Mouse (Mus musculus): Measurements from ENCODE around the gene Zzef1. TPM values are rescaled to one million over a fixed set of nuclear protein-coding genes. Genes with fewer than 3 reads are reported as not detected.

Zzef1 gene
- polyA plus RNA-seq, 1 experiment from 2014 or later, result 6.0 TPM

DNA sequence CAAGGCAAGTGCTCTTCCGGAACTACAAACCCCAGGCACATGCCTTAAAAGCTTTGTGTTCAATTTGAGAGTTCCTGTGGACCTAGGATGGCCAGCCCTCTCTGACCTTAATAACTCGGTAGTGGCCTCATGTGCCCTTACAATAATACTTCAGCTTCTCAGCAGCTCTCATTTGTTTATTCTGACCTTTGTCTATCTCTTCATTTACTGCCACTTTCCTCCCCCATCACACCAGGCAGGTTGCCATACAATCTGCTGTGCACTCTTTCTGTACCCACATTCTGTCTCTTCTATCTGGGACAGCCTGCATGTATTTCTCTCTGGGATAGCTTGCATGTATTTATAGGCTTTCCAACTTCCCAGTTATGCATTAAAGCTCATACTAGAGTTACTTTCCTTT lies 10.5 kb downstream of the Zzef1 start:
- no peaks in the 10 kb centered on the region for H3K9me3 ChIP-seq (replicated peaks)
- H3K4me1 ChIP-seq (replicated peaks), result peaks cover 38% of the 10 kb centered on the region
- H3K27me3 ChIP-seq, result no peaks in the 10 kb centered on the region
- H3K4me3 ChIP-seq, result no peak overlapping the region
- H3K9ac ChIP-seq, result no peak overlapping the region
- ATAC-seq (replicated peaks; ENCODE audit: insufficient number of reproducible peaks, insufficient read depth, low FRiP score, low read depth), result no peak
- 68% methylated on average over 2 of the region's 2 CpGs for WGBS
- H3K36me3 ChIP-seq, result no peaks in the 10 kb centered on the region
- H3K4me2 ChIP-seq, result no peak overlapping the region
- no peak overlapping the region for H3K27ac ChIP-seq

DNA sequence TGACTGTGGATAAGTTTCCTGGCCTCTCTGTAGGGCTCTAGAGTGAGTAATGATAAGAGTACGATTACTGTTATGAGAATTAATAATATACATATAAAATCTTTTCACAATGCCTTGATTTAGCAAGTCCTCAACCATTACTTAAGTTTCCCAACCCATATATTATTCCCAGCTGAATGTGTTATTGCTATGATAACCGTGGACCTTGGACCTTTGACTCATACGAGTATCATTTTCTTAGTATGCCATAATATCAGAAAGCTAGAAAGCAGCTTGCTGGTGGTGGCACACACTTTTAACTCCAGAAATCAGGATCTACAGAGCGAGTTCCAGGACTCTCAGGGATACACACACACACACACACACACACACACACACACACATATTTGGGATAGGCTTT lies 12.0 kb downstream of the Zzef1 start:
- Histone ChIP-seq H3K27me3 (no peaks in the 10 kb centered on the region), H3K36me3 (no peaks in the 10 kb centered on the region), H3K4me3 (no peak overlapping the region), H3K9ac (no peak overlapping the region), H3K27ac (no peak overlapping the region), H3K4me2 (no peak overlapping the region), H3K4me1 (replicated peaks) (peaks cover 33% of the 10 kb centered on the region), H3K9me3 (replicated peaks) (no peaks in the 10 kb centered on the region)
- WGBS, result 68% methylated on average over 4 of the region's 4 CpGs
- ATAC-seq (replicated peaks; ENCODE audit: insufficient number of reproducible peaks, insufficient read depth, low FRiP score, low read depth), result no peak

DNA sequence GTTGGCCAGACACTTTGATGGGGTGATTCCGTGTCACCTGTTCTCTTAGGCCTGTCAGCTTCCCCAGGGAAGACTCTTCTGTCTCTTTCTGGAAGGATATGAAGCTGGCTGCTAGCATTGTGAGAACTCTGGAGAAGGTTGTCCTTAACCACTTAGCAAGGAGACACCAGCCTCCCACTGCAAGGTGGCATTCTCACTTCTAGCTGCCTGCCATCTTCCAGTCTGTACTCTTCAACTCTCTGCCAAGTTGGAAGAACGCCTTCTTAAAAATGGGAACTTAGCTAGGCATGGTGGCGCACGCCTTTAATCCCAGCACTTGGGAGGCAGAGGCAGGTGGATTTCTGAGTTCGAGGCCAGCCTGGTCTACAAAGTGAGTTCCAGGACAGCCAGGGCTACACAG lies 17.7 kb downstream of the Zzef1 start:
- Histone ChIP-seq H3K27me3 (no peaks in the 10 kb centered on the region), H3K4me3 (no peak overlapping the region), H3K4me2 (no peak overlapping the region), H3K36me3 (no peaks in the 10 kb centered on the region), H3K27ac (no peak overlapping the region), H3K9ac (no peak overlapping the region), H3K4me1 (replicated peaks) (no peaks in the 10 kb centered on the region), H3K9me3 (replicated peaks) (no peaks in the 10 kb centered on the region)
- WGBS, result 94% methylated on average over 5 of the region's 5 CpGs
- ATAC-seq (replicated peaks; ENCODE audit: insufficient number of reproducible peaks, insufficient read depth, low FRiP score, low read depth), result no peak

DNA sequence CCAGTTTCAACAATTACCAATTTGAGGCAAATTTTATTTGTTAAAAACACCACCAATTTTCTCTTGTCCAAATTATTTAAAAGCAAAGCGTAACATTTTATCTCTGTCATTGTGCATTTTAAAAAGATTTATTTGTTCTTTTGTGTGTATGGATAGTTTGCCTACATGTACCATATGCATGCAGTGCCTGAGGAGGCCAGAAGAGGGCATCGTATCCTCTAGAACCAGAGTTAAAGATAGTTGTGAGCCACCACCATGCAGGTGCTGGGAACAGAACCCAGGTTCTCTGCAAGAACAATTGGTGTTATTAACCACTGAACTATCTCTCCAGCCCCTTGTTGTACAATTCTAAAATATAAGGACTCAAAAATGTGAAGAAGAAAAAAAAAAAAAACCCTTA lies 18.2 kb downstream of the Zzef1 start:
- Histone ChIP-seq H3K4me1 (replicated peaks) (no peaks in the 10 kb centered on the region), H3K9ac (no peak overlapping the region), H3K27me3 (no peaks in the 10 kb centered on the region), H3K27ac (no peak overlapping the region), H3K4me3 (no peak overlapping the region), H3K36me3 (peaks cover under 1% of the 10 kb centered on the region), H3K9me3 (replicated peaks) (no peaks in the 10 kb centered on the region), H3K4me2 (no peak overlapping the region)
- WGBS, result 69% methylated on average over 2 of the region's 2 CpGs
- ATAC-seq (replicated peaks; ENCODE audit: insufficient number of reproducible peaks, insufficient read depth, low FRiP score, low read depth), result no peak

DNA sequence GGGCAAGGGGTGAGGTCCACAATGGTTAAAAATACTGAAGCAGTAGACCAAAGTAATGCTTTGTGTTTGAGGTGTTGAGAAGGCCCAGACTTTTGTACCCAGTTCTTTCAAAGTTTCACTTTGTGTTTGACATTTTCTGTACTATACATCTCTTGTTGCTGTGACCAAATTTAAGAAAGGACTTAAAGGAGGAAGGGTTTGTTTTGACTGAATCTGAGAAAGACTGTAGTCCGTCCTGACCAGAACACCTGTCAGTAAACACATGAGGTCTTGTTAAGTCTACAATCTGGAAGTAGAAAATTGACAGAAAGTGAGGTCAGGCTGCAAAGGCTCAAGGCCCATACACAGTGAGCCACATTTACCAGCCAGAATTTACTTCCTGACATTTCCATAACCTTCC lies 20.8 kb downstream of the Zzef1 start:
- H3K4me1 ChIP-seq (replicated peaks), result no peaks in the 10 kb centered on the region
- H3K27ac ChIP-seq, result no peak overlapping the region
- H3K36me3 ChIP-seq, result peaks cover 22% of the 10 kb centered on the region
- no peaks in the 10 kb centered on the region for H3K9me3 ChIP-seq (replicated peaks)
- no peak for ATAC-seq (replicated peaks; ENCODE audit: insufficient number of reproducible peaks, insufficient read depth, low FRiP score, low read depth)
- H3K4me3 ChIP-seq, result no peak overlapping the region
- 86% methylated on average over 1 of the region's 1 CpGs for WGBS
- no peaks in the 10 kb centered on the region for H3K27me3 ChIP-seq
- no peak overlapping the region for H3K9ac ChIP-seq
- H3K4me2 ChIP-seq, result no peak overlapping the region

DNA sequence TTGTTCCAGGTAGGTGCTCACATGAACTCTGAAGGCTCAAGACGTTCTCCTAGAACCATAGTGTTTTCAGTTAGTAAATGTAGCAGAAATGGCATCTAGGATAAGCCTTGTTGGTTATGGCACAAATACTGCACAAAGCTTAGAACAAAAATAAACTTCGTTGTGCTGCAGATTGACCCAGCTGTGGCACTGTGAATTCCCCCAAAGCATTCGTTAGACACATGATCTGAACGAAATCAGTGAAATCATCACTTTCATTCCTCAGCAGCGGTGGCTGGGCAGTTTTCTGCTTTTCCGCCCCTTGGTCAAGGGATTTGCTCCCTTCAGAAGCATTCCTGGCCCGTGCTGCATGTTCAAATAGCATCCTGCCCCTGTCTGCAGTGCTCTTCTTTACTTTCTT lies 22.0 kb downstream of the Zzef1 start:
- no peak overlapping the region for H3K9ac ChIP-seq
- ATAC-seq (replicated peaks; ENCODE audit: insufficient number of reproducible peaks, insufficient read depth, low FRiP score, low read depth), result no peak
- H3K4me2 ChIP-seq, result no peak overlapping the region
- no peaks in the 10 kb centered on the region for H3K9me3 ChIP-seq (replicated peaks)
- WGBS, result 88% methylated on average over 7 of the region's 7 CpGs
- H3K4me3 ChIP-seq, result no peak overlapping the region
- peaks cover 27% of the 10 kb centered on the region for H3K36me3 ChIP-seq
- no peaks in the 10 kb centered on the region for H3K27me3 ChIP-seq
- no peaks in the 10 kb centered on the region for H3K4me1 ChIP-seq (replicated peaks)
- H3K27ac ChIP-seq, result no peak overlapping the region

DNA sequence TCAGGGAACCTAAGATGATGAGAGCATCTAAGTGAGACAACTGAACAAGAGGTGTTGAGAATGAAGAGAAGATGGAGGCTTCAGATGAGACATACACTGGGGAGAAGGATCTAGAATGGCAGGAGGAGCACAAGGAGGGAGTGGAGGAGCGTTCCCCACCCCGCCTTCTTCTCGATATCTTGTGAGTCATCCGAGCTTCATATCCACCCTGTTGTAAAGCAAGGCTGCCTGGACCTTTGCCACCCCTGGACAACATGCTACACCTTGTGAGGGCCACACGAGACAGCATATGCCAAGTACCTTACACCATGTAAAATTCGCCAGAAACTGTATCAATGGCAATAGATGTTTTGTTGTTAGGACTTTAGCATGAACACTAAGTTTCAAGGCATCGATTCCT lies 25.0 kb downstream of the Zzef1 start:
- ATAC-seq (replicated peaks; ENCODE audit: insufficient number of reproducible peaks, insufficient read depth, low FRiP score, low read depth), result no peak
- no peak overlapping the region for H3K9ac ChIP-seq
- no peaks in the 10 kb centered on the region for H3K4me1 ChIP-seq (replicated peaks)
- no peak overlapping the region for H3K27ac ChIP-seq
- H3K36me3 ChIP-seq, result peaks cover 41% of the 10 kb centered on the region
- 83% methylated on average over 7 of the region's 7 CpGs for WGBS
- H3K4me3 ChIP-seq, result no peak overlapping the region
- no peaks in the 10 kb centered on the region for H3K9me3 ChIP-seq (replicated peaks)
- no peaks in the 10 kb centered on the region for H3K27me3 ChIP-seq
- no peak overlapping the region for H3K4me2 ChIP-seq

DNA sequence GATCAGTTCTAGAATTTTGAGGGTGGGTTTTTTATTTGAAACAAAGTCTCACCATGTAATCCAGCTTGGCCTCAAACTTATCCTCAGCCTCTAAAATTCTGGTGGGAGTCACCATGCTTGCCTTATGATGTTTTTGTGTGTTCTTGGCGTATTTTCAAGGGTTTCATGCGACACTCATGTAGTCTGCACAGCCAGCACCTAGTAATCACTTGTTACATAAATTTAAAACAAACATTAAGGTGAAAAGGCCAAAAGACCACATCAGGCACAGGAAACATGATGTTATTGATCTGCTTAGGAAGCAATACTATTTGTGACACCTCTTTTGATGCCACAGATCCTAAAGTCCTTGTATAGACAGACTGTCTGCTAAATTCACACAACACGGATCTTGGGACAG lies 33.8 kb downstream of the Zzef1 start:
- H3K36me3 ChIP-seq, result peaks cover 55% of the 10 kb centered on the region
- H3K27me3 ChIP-seq, result no peaks in the 10 kb centered on the region
- H3K4me2 ChIP-seq, result no peak overlapping the region
- no peak for ATAC-seq (replicated peaks; ENCODE audit: insufficient number of reproducible peaks, insufficient read depth, low FRiP score, low read depth)
- no peaks in the 10 kb centered on the region for H3K9me3 ChIP-seq (replicated peaks)
- 86% methylated on average over 3 of the region's 3 CpGs for WGBS
- H3K27ac ChIP-seq, result no peak overlapping the region
- H3K9ac ChIP-seq, result no peak overlapping the region
- no peak overlapping the region for H3K4me3 ChIP-seq
- no peaks in the 10 kb centered on the region for H3K4me1 ChIP-seq (replicated peaks)

DNA sequence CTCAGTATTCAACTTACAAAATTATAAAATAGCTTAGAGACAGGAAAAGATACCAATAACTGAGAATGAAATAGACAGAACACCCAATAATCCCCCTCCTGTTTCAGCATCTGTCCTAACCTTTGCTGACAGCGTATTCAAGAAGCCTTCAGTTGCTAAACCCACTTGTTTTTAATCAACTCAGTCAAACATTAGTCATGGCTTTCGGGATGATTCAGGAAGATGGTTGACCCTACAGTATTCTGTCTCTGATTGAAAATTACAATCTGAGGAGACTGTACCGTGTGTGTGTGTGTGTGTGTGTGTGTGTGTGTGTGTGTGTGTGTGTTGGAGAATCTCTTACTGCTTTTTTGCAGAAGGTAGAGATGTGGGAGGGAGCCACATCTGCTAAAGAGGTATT lies 46.7 kb downstream of the Zzef1 start:
- Histone ChIP-seq H3K4me2 (no peak overlapping the region), H3K4me1 (replicated peaks) (no peaks in the 10 kb centered on the region), H3K9me3 (replicated peaks) (no peaks in the 10 kb centered on the region), H3K36me3 (peaks cover 19% of the 10 kb centered on the region), H3K4me3 (no peak overlapping the region), H3K27ac (no peak overlapping the region), H3K27me3 (no peaks in the 10 kb centered on the region), H3K9ac (no peak overlapping the region)
- ATAC-seq (replicated peaks; ENCODE audit: insufficient number of reproducible peaks, insufficient read depth, low FRiP score, low read depth), result no peak
- 83% methylated on average over 3 of the region's 3 CpGs for WGBS

DNA sequence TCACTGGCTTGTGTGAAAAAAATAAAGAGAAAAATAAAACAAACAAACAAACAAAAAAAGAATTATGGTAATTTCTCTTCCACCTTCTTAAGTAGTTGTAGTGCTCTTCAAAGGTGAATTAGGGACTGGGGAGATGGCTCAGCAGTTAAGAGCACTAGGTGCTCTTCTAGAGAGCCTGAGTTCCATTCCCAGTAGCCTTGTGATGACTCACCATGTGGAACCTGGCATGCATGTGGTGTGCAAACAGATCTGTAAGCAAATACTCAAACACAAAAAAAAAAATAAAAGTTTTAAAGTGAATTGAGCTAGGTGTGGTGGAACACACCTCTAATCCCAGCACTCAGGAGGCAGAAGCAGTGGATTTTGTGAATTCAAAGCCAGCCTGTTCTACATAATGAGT lies 47.5 kb downstream of the Zzef1 start:
- H3K9me3 ChIP-seq (replicated peaks), result no peaks in the 10 kb centered on the region
- H3K36me3 ChIP-seq, result peaks cover 25% of the 10 kb centered on the region
- no peak overlapping the region for H3K9ac ChIP-seq
- H3K27ac ChIP-seq, result no peak overlapping the region
- H3K4me2 ChIP-seq, result no peak overlapping the region
- no peak overlapping the region for H3K4me3 ChIP-seq
- no peak for ATAC-seq (replicated peaks; ENCODE audit: insufficient number of reproducible peaks, insufficient read depth, low FRiP score, low read depth)
- no peaks in the 10 kb centered on the region for H3K4me1 ChIP-seq (replicated peaks)
- no peaks in the 10 kb centered on the region for H3K27me3 ChIP-seq

DNA sequence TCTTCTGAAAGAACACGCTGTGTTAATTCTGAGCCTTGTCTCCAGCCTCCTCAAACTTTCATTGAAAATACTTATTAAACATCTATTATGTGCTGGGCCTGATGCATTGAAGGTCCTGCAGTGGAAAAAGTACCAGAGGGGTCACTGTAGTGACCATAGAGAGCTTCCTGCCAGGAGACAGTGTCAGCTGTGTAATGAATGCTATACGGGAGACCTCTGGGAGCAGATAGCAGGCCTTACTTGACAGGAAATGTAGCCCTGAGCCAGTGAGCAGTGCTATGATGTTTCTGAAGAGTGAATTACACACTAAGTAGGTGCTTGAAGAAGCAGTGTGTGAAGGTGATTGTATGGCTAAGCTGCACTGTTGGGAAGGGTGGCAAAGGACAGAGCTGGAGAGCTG lies 49.5 kb downstream of the Zzef1 start:
- Histone ChIP-seq H3K36me3 (peaks cover 30% of the 10 kb centered on the region), H3K4me2 (no peak overlapping the region), H3K4me3 (no peak overlapping the region), H3K27me3 (no peaks in the 10 kb centered on the region), H3K4me1 (replicated peaks) (no peaks in the 10 kb centered on the region), H3K27ac (no peak overlapping the region), H3K9me3 (replicated peaks) (no peaks in the 10 kb centered on the region), H3K9ac (no peak overlapping the region)
- no peak for ATAC-seq (replicated peaks; ENCODE audit: insufficient number of reproducible peaks, insufficient read depth, low FRiP score, low read depth)
- WGBS, result 78% methylated on average over 2 of the region's 2 CpGs

DNA sequence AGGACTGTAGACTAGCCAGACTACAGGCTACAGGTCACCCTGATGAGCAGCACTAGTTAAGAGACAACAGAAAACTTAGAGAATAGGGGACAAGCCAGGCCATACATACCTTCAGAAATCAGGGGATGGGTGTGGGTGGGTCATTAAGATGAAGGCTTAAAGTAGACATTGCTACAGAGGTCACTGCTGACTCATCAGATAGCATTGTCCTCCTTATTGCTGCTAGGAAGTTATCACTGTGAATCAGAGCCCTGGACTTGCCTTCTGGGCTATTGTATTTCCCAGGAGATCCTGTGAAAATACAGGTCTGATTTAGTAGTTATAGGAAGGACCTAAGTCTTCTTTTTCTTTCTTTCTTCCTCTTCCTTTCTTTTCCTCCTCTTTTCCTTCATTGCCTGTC lies 50.7 kb downstream of the Zzef1 start:
- Histone ChIP-seq H3K36me3 (peaks cover 29% of the 10 kb centered on the region), H3K9ac (no peak overlapping the region), H3K4me2 (no peak overlapping the region), H3K27ac (no peak overlapping the region), H3K4me1 (replicated peaks) (no peaks in the 10 kb centered on the region), H3K4me3 (no peak overlapping the region), H3K9me3 (replicated peaks) (no peaks in the 10 kb centered on the region), H3K27me3 (no peaks in the 10 kb centered on the region)
- no peak for ATAC-seq (replicated peaks; ENCODE audit: insufficient number of reproducible peaks, insufficient read depth, low FRiP score, low read depth)
